11 mouse cellular contexts compared by ENCODE assay signal in the genomic region with DNA sequence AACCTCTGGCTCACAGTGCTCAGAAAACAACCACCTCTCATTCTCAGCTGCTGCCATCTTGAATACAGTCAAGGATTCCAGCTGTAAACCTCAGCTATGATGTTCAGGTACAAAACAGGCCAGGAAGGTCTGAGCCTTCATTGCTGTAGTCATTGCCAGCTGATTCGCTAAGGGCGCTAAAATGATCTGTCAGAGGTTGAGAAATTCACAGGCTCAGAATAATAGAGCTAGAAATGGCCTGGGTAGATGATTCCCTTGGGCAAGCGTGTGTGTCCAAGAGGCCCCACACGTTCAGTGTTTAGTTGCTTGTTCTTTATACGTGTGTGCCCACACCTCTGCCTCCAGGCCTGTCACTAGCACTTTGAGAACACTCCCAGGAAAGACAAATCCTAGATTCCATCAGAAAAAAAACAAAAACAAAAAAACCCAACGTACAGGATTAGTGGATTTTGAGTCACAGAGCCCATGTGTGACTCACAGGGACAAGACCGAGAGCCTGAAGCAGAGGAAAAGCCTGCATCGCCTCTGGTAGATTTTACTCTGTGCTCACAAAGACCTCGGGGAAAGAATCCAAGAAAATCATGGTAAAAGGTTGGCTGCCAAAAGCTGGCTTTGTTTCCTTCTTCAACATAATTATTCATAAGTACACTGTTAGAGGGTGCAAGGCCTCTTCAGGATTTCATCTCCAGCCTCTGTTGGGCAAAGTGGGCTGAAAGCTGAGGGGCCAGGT.
DNase-seq lines count a peak whose midpoint lies in the region; ATAC-seq and TF ChIP-seq lines count a peak whose summit lies in the region.
"Had no signal": no experiment of that assay in that cellular context is flagged by ENCODE, and none has a peak within 500 bp of the region (broad histone marks: within the 10 kb centered on the region; RNA-seq: fewer than 3 reads in every experiment).

No protein-coding gene starts in this region.

- no peak overlapping the region for H3K9ac ChIP-seq in forebrain, embryonic 16.5 days (replicated peaks; ENCODE audit: low read depth, low read length)
- H3K9ac ChIP-seq in forebrain, embryonic 11.5 days (ENCODE audit: low read length), result no peak overlapping the region
- no peak overlapping the region for H3K9ac ChIP-seq in hindbrain, embryonic 14.5 days
- H3K9ac ChIP-seq in hindbrain, embryonic 12.5 days, result no peak overlapping the region
- H3K9ac ChIP-seq: embryonic facial prominence, embryonic 12.5 days had no signal

- no peak for TF ChIP-seq POLR2A in myocyte (IDR thresholded peaks at IDR 0.05; ENCODE audit: insufficient read length, low read depth)

- H3K4me2 ChIP-seq in forebrain, embryonic 16.5 days (ENCODE audit: low read length), result no peak overlapping the region
- H3K4me2 ChIP-seq in forebrain, embryonic 11.5 days (ENCODE audit: low read depth, low read length, severe bottlenecking), result no peak overlapping the region
- no peak overlapping the region for H3K4me2 ChIP-seq in hindbrain, embryonic 14.5 days (replicated peaks)
- H3K4me2 ChIP-seq in hindbrain, embryonic 12.5 days (replicated peaks), result no peak overlapping the region
- H3K4me2 ChIP-seq in myocyte (ENCODE audit: low read depth), result peak overlapping the region; percentile 54
- H3K4me2 ChIP-seq: embryonic facial prominence, embryonic 12.5 days; liver, embryonic 11.5 days had no signal

- no peaks in the 10 kb centered on the region for H3K79me2 ChIP-seq in myocyte (ENCODE audit: control insufficient read depth, insufficient read depth)

- 43% methylated on average over 9 of the region's 9 CpGs for WGBS in forebrain, embryonic 16.5 days
- WGBS in forebrain, embryonic 11.5 days, result 87% methylated on average over 9 of the region's 9 CpGs
- 73% methylated on average over 9 of the region's 9 CpGs for WGBS in hindbrain, embryonic 14.5 days
- 81% methylated on average over 9 of the region's 9 CpGs for WGBS in hindbrain, embryonic 12.5 days

- no peak overlapping the region for H3ac ChIP-seq in myocyte (ENCODE audit: control insufficient read depth, insufficient read length)

- no peak overlapping the region; the same call in 1 of the 2 replicates for H3K27ac ChIP-seq in forebrain, embryonic 16.5 days (ENCODE audit: low read length)
- no peak overlapping the region for H3K27ac ChIP-seq in forebrain, embryonic 11.5 days (ENCODE audit: low read depth, low read length)
- H3K27ac ChIP-seq in hindbrain, embryonic 14.5 days, result peak overlapping the region; percentile 20; the same call in 1 of the 2 replicates
- H3K27ac ChIP-seq in hindbrain, embryonic 12.5 days, result no peak overlapping the region
- H3K27ac ChIP-seq: embryonic facial prominence, embryonic 12.5 days had no signal

- peak; percentile 37 for ATAC-seq in forebrain, embryonic 16.5 days
- no peak for ATAC-seq in forebrain, embryonic 11.5 days (replicated peaks; ENCODE audit: low FRiP score)
- no peak for ATAC-seq in hindbrain, embryonic 14.5 days (ENCODE audit: low FRiP score)
- ATAC-seq in hindbrain, embryonic 12.5 days (ENCODE audit: low FRiP score), result no peak
- ATAC-seq: CD4-positive, CD25-positive, alpha-beta regulatory T cell, adult 4 months had no signal

- H3K36me3 ChIP-seq in forebrain, embryonic 16.5 days (ENCODE audit: control insufficient read depth, insufficient read depth), result no peaks in the 10 kb centered on the region
- H3K36me3 ChIP-seq in forebrain, embryonic 11.5 days (ENCODE audit: control insufficient read depth, insufficient read depth, low read length), result no peaks in the 10 kb centered on the region
- H3K36me3 ChIP-seq in hindbrain, embryonic 14.5 days (replicated peaks; ENCODE audit: control insufficient read depth, insufficient read depth), result no peaks in the 10 kb centered on the region; the same call in 1 of the 2 replicates
- H3K36me3 ChIP-seq in hindbrain, embryonic 12.5 days, result no peaks in the 10 kb centered on the region
- no peaks in the 10 kb centered on the region for H3K36me3 ChIP-seq in myocyte (ENCODE audit: control insufficient read depth, insufficient read depth)
- H3K36me3 ChIP-seq: embryonic facial prominence, embryonic 12.5 days had no signal

- no peaks in the 10 kb centered on the region for H3K27me3 ChIP-seq in forebrain, embryonic 16.5 days (replicated peaks; ENCODE audit: control insufficient read depth, insufficient read depth, low read length)
- no peaks in the 10 kb centered on the region for H3K27me3 ChIP-seq in forebrain, embryonic 11.5 days (ENCODE audit: control insufficient read depth, insufficient read depth, low read length)
- H3K27me3 ChIP-seq in hindbrain, embryonic 14.5 days (ENCODE audit: control insufficient read depth, insufficient read depth, low read length), result no peaks in the 10 kb centered on the region
- no peaks in the 10 kb centered on the region for H3K27me3 ChIP-seq in hindbrain, embryonic 12.5 days
- no peaks in the 10 kb centered on the region for H3K27me3 ChIP-seq in myocyte (ENCODE audit: control insufficient read depth, insufficient read depth, insufficient read length)
- H3K27me3 ChIP-seq: embryonic facial prominence, embryonic 12.5 days had no signal

- no peaks in the 10 kb centered on the region for H3K9me3 ChIP-seq in forebrain, embryonic 16.5 days (ENCODE audit: control insufficient read depth, low read length)
- H3K9me3 ChIP-seq in forebrain, embryonic 11.5 days (ENCODE audit: control insufficient read depth, low read length), result no peaks in the 10 kb centered on the region
- H3K9me3 ChIP-seq in hindbrain, embryonic 14.5 days (ENCODE audit: control insufficient read depth, low read length), result no peaks in the 10 kb centered on the region
- H3K9me3 ChIP-seq in hindbrain, embryonic 12.5 days (replicated peaks), result no peaks in the 10 kb centered on the region
- H3K9me3 ChIP-seq: embryonic facial prominence, embryonic 12.5 days had no signal

- H3K4me3 ChIP-seq in forebrain, embryonic 16.5 days (replicated peaks; ENCODE audit: low read length), result no peak overlapping the region
- H3K4me3 ChIP-seq in forebrain, embryonic 11.5 days (ENCODE audit: low read depth, low read length), result no peak overlapping the region
- no peak overlapping the region for H3K4me3 ChIP-seq in hindbrain, embryonic 14.5 days (replicated peaks; ENCODE audit: low read length)
- no peak overlapping the region for H3K4me3 ChIP-seq in hindbrain, embryonic 12.5 days
- no peak overlapping the region for H3K4me3 ChIP-seq in myocyte
- H3K4me3 ChIP-seq: embryonic facial prominence, embryonic 12.5 days had no signal

- peaks cover 5% of the 10 kb centered on the region for H3K4me1 ChIP-seq in forebrain, embryonic 16.5 days (replicated peaks; ENCODE audit: control insufficient read depth, insufficient read depth, low read length)
- no peaks in the 10 kb centered on the region for H3K4me1 ChIP-seq in forebrain, embryonic 11.5 days (replicated peaks; ENCODE audit: control insufficient read depth, insufficient read depth, low read length)
- 0 out of 2 replicates have a peak, but pooled peaks cover 1% of the 10 kb centered on the region for H3K4me1 ChIP-seq in hindbrain, embryonic 14.5 days (replicated peaks; ENCODE audit: control insufficient read depth, insufficient read depth, low read length)
- peaks cover 3% of the 10 kb centered on the region; the same call in 1 of the 2 replicates for H3K4me1 ChIP-seq in hindbrain, embryonic 12.5 days
- H3K4me1 ChIP-seq: embryonic facial prominence, embryonic 12.5 days had no signal

- no peak for DNase-seq in forebrain, embryonic 11.5 days (ENCODE audit: low spot score)
- DNase-seq in hindbrain, embryonic 14.5 days (ENCODE audit: low spot score), result no peak
- peak; percentile 90 for DNase-seq in adipocyte (ENCODE audit: low spot score)
- DNase-seq in right cerebral cortex, postnatal 14 days, result no peak
- DNase-seq in testis, postnatal 14 days (ENCODE audit: low spot score), result no peak

TF ChIP-seq in myocyte, 11 proteins besides CTCF, POLR2A, EP300 and RAD21:
- TF ChIP-seq REST (IDR thresholded peaks at IDR 0.05; ENCODE audit: insufficient read depth, insufficient read length), result no peak
- no peak for TF ChIP-seq MYOG (IDR thresholded peaks at IDR 0.05; ENCODE audit: control insufficient read depth in 1 of 3, insufficient read depth in 1 of 3, insufficient read length in 2 of 3, low read depth in 2 of 3)
- TF ChIP-seq E2F4 (IDR thresholded peaks at IDR 0.05; ENCODE audit: insufficient read depth), result no peak
- no peak for TF ChIP-seq POLR2AphosphoS2 (IDR thresholded peaks at IDR 0.05; ENCODE audit: insufficient read length, low read depth)
- TF ChIP-seq CEBPB (IDR thresholded peaks at IDR 0.05; ENCODE audit: insufficient read depth, poor library complexity, severe bottlenecking), result no peak
- TF ChIP-seq TCF12 (IDR thresholded peaks at IDR 0.05; ENCODE audit: insufficient read depth, poor library complexity, severe bottlenecking), result no peak
- no peak for TF ChIP-seq MAX (IDR thresholded peaks at IDR 0.05; ENCODE audit: low read depth)
- TF ChIP-seq USF1 (IDR thresholded peaks at IDR 0.05; ENCODE audit: low read depth), result no peak
- TF ChIP-seq SRF (IDR thresholded peaks at IDR 0.05; ENCODE audit: control insufficient read depth, insufficient read length, low read depth), result no peak
- TF ChIP-seq TCF3 (IDR thresholded peaks at IDR 0.05; ENCODE audit: insufficient read length, low read depth), result no peak
- no peak for TF ChIP-seq MYOD1 (IDR thresholded peaks at IDR 0.05; ENCODE audit: control insufficient read depth in 1 of 3, insufficient read length in 2 of 3, low read depth in 2 of 3)
TF ChIP-seq in myocyte: peak in this region for 0.
